Mouse (Mus musculus) right cerebral cortex, postnatal 36 days (tissue): Measurements from ENCODE around the gene BC035947.
"Not testable (repeated sequence)": the region's sequence is repeated elsewhere in the genome, so short reads cannot be mapped to it uniquely, and the experiment has no call there.

Experiments
- DNase-seq, 2 experiments: peaks; one replicate each; pipeline ENCODE4 v3.0.0; 2022; ENCODE audit warnings: low spot score in 2 of 2, mixed read lengths in 1 of 2

BC035947 gene

GRCm38 (mm10) chr1:78501856-78502255, 10.1 kb downstream of the BC035947 start:
- not testable (repeated sequence) for DNase-seq

GRCm38 (mm10) chr1:78501036-78501435, 10.9 kb downstream of the BC035947 start:
- DNase-seq: no peak

GRCm38 (mm10) chr1:78490143-78490542, 21.8 kb downstream of the BC035947 start:
- no peak for DNase-seq

GRCm38 (mm10) chr1:78488752-78489492, 23.0 kb downstream of the BC035947 start, which contains the start of gene Farsb:
Gene Farsb, minus strand, starts transcription at chr1:78488897.
- peak; percentile 77 to 84 for DNase-seq

- no peak for DNase-seq
Measured at GRCm38 (mm10) chr1:78488427-78488751, 23.6 kb downstream of the BC035947 start.

- no peak for DNase-seq
Measured at GRCm38 (mm10) chr1:78484361-78484760, 27.6 kb downstream of the BC035947 start.

GRCm38 (mm10) chr1:78483430-78483829, 28.5 kb downstream of the BC035947 start:
- DNase-seq: no peak

- no peak for DNase-seq
Measured at GRCm38 (mm10) chr1:78472441-78472840, 39.5 kb downstream of the BC035947 start.

- DNase-seq: no peak
Measured at GRCm38 (mm10) chr1:78454659-78455058, 57.3 kb downstream of the BC035947 start.

GRCm38 (mm10) chr1:78453886-78454285, 58.1 kb downstream of the BC035947 start:
- no peak for DNase-seq

- no peak for DNase-seq
Measured at GRCm38 (mm10) chr1:78452544-78452943, 59.4 kb downstream of the BC035947 start.

- no peak for DNase-seq
Measured at GRCm38 (mm10) chr1:78451070-78451854, 60.7 kb downstream of the BC035947 start.

- DNase-seq: no peak
Measured at GRCm38 (mm10) chr1:78448091-78448490, 63.9 kb downstream of the BC035947 start.
